Mouse (Mus musculus) kidney, postnatal 0 days (tissue): ENCODE measurements around the gene Kif3a. TPM values are rescaled to one million over a fixed set of nuclear protein-coding genes. Genes with fewer than 3 reads are reported as not detected.

Experiments
- ATAC-seq: fragments of 200-750 bp; cut with Nextera tagmentation; replicated peaks from 2 replicates; pipeline ENCODE4 v1.8.0; 2017; ENCODE audit warnings: low read depth, moderate number of reproducible peaks, moderate TSS enrichment, moderate library complexity; ENCODE audit not compliant: low FRiP score
- DNase-seq: peaks from one replicate; pipeline ENCODE4 v3.0.0-alpha.2; 2016; ENCODE audit warnings: low spot score
- H3K27ac ChIP-seq: fragments of 300-500 bp; sonication (generic); 2 replicates; pipeline ENCODE4 v1.5.1; 2014; ENCODE audit warnings: mild to moderate bottlenecking
- H3K27me3 ChIP-seq: fragments of 300-500 bp; sonication (generic); 2 replicates; pipeline ENCODE4 v1.6.1; 2014; ENCODE audit warnings: low read length, mixed read lengths; ENCODE audit not compliant: insufficient read depth
- H3K36me3 ChIP-seq: fragments of 300-500 bp; sonication (generic); 2 replicates; pipeline ENCODE4 v1.6.1; 2014; ENCODE audit warnings: low read length, mixed read lengths; ENCODE audit not compliant: insufficient read depth
- H3K4me1 ChIP-seq: fragments of 300-500 bp; sonication (generic); replicated peaks from 2 replicates; pipeline ENCODE4 v1.6.1; 2014; ENCODE audit warnings: antibody characterized with exemption, low read length, mixed read lengths; ENCODE audit not compliant: insufficient read depth
- H3K4me2 ChIP-seq: fragments of 300-500 bp; sonication (generic); 2 replicates; pipeline ENCODE4 v1.6.1; 2014; ENCODE audit warnings: mild to moderate bottlenecking, low read length, moderate library complexity, mixed read lengths
- H3K4me3 ChIP-seq: fragments of 300-500 bp; sonication (generic); replicated peaks from 2 replicates; pipeline ENCODE4 v1.5.1; 2014; ENCODE audit warnings: low read depth, low read length
- H3K9ac ChIP-seq: fragments of 300-500 bp; sonication (generic); 2 replicates; pipeline ENCODE4 v1.6.1; 2014; ENCODE audit warnings: low read depth, low read length
- H3K9me3 ChIP-seq: fragments of 300-500 bp; sonication (generic); replicated peaks from 2 replicates; pipeline ENCODE4 v1.6.1; 2016; ENCODE audit warnings: low read length, inconsistent platforms, mixed read lengths
- CTCF ChIP-seq: IDR thresholded peaks from 2 replicates; pipeline ENCODE4 v1.5.1; 2016; ENCODE audit warnings: antibody characterized with exemption, low read depth, mild to moderate bottlenecking, moderate library complexity
- WGBS: fragments of 180-500 bp; shearing (Covaris S2); extraction: QIAGEN DNeasy Blood & Tissue Kit; methylation state at CpG from one replicate; pipeline ENCODE4 v1.1.7; 2014; 5-methylcytosine and 5-hydroxymethylcytosine counted together
- polyA plus RNA-seq: library from polyadenylated mRNA; unstranded; fragments of >200 nt; fragmentation: Nextera tagmentation; extraction: Ambion mirVana; gene quantifications from 2 replicates; pipeline ENCODE4 v1.2.1, GENCODE M21; 2015

Gene Kif3a
- polyA plus RNA-seq, 1 experiment from 2014 or later = 50.6 TPM

DNA sequence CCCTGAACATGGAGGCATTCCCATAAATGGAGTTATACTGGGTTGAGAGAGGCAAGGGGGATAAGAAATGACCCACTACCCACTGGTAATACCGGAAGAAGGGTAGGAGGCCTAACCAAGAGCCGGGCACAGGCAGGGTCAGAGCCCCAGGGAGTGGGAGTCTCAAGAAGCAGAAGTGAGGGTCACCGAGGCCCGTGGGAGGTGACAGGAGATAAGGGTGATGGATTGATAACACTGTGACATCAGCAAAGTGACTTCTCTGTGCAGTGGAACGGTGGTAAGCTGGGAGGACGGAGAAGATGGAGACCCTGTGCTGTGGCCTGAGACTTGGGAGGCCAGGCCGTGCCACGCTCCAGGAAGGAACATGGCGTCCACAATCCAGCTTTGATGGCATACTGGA lies 56.4 kb downstream of the Kif3a start:
- DNase-seq (no peak), ATAC-seq (no peak)
- WGBS = 76% methylated on average over 9 of the region's 9 CpGs
- no peaks in the 10 kb centered on the region for H3K4me1 ChIP-seq
- no peak overlapping the region for H3K27ac ChIP-seq
- no peaks in the 10 kb centered on the region for H3K27me3 ChIP-seq
- TF ChIP-seq CTCF = no peak
- no peak overlapping the region for H3K4me2 ChIP-seq
- no peak overlapping the region for H3K4me3 ChIP-seq
- H3K9ac ChIP-seq = no peak overlapping the region
- no peaks in the 10 kb centered on the region for H3K9me3 ChIP-seq
- H3K36me3 ChIP-seq = no peaks in the 10 kb centered on the region

DNA sequence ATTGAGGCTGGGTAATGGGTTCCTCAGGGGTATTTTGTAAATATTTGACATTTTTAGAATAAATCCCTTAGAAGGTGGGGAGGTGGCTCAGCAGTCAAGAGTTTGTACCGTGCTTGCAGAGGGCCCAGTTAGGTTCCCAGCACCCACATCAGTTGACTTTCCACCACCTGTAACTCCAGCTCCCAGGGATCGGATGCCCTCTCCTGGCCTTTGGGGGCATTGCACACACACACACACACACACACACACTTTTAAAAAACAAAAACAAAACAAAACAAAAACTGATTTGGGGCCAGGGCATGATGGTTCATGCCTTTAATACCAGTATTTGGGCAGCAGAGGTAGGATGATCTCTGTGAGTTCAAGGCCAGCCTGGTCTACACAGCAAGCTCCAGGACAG lies 56.9 kb downstream of the Kif3a start:
- no peak overlapping the region for H3K9ac ChIP-seq
- no peaks in the 10 kb centered on the region for H3K36me3 ChIP-seq
- TF ChIP-seq CTCF = no peak
- no peaks in the 10 kb centered on the region for H3K9me3 ChIP-seq
- ATAC-seq (no peak), DNase-seq (no peak)
- no peaks in the 10 kb centered on the region for H3K27me3 ChIP-seq
- no peak overlapping the region for H3K4me3 ChIP-seq
- WGBS = 98% methylated on average over 2 of the region's 2 CpGs
- H3K4me1 ChIP-seq = no peaks in the 10 kb centered on the region
- H3K27ac ChIP-seq = no peak overlapping the region
- no peak overlapping the region for H3K4me2 ChIP-seq

DNA sequence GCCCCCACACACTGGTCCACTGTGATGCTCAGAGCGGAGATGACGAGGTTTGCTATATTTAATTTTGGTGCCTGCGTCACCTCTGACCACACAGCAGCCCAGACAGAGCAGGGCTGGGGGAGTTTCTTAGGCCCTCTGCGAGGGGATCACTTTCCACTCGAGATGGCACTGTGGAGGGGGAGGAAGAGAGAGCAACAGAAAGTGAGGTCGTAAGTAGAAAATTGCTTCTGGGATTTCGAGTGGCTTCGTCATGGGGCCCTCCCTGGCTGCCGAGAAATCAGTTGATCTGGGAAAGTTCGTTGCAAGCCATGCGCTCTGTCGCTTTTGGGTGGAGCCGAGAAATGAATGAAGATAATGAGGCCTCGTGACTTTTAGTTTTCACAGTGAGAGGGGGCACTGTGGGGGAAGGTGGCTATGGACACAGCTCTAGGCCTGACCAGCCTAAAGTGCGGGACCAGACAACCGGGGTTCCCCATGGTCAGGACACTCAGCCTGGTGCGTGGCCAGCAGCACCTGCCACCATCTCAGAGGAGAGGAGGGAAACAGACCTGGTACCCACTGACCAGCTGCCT lies 59.7 kb downstream of the Kif3a start:
- Histone ChIP-seq H3K4me2 (no peak overlapping the region), H3K9me3 (no peaks in the 10 kb centered on the region), H3K4me3 (no peak overlapping the region), H3K9ac (no peak overlapping the region), H3K36me3 (no peaks in the 10 kb centered on the region), H3K27ac (no peak overlapping the region), H3K27me3 (no peaks in the 10 kb centered on the region), H3K4me1 (no peaks in the 10 kb centered on the region)
- TF ChIP-seq CTCF = no peak
- no peak for DNase-seq
- WGBS = 52% methylated on average over 17 of the region's 17 CpGs
- no peak for ATAC-seq

DNA sequence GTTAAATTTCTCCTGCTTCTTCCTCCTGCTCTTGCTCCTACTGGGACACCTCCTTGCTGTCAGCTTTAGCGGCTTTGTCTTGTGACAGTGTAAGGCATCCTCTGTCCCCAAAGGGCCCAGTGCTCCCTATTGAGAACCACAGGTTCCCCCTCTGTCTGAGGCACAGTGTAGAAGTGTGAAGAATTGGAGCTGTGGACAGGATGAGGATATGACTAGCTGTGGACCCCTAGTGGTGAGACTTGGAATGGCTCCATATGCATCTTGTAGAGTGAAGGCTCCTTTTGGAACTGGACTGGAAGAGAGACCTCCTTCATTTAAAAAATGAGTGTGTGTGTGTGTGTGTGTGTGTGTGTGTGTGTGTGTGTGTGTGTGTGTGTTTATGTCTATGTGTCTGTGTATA lies 60.7 kb downstream of the Kif3a start:
- Histone ChIP-seq H3K27me3 (no peaks in the 10 kb centered on the region), H3K27ac (no peak overlapping the region), H3K4me1 (no peaks in the 10 kb centered on the region), H3K4me2 (no peak overlapping the region), H3K9me3 (no peaks in the 10 kb centered on the region), H3K4me3 (no peak overlapping the region), H3K36me3 (no peaks in the 10 kb centered on the region), H3K9ac (no peak overlapping the region)
- 0 out of 2 replicates have a peak, but pooled peaks have one; percentile 59 for ATAC-seq
- WGBS = 10% methylated on average over 1 of the region's 1 CpGs
- TF ChIP-seq CTCF = peak; percentile 84
- DNase-seq = peak; percentile 91

DNA sequence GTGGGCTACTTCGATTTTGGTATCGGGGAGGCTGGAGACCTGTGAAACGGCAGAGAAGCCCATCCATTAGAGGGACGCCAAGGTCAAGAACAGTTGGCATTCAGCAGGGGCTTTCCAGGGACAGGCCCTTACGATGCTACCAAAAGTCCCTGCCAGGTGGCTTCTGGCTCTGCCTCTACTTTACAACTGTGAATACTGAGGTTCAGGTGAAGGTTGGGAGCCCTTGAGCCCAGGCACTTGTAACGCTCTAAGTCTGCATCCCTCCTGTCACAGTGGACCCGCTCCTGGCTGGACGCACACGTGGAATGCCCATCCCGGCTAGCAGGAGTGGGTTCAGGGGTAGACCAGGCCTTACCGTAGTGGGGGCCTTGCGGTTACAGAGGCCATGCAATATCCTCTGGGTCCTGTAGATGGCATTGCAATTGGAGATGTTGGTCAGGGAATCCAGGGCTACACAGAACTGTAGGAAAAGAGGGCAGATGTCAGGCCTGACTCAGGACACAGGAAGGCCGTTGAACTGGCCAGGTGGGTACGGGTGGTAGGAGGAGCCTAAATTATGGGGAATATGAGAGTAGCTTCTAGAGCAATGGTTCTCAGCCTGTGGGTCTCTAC lies 65.0 kb downstream of the Kif3a start:
- H3K27ac ChIP-seq = no peak overlapping the region
- 58% methylated on average over 14 of the region's 14 CpGs for WGBS
- DNase-seq (peak; percentile 49), ATAC-seq (no peak)
- peaks cover 8% of the 10 kb centered on the region for H3K4me1 ChIP-seq
- no peaks in the 10 kb centered on the region for H3K9me3 ChIP-seq
- no peaks in the 10 kb centered on the region for H3K36me3 ChIP-seq
- H3K9ac ChIP-seq = no peak overlapping the region
- peak; percentile 64 for TF ChIP-seq CTCF
- no peak overlapping the region for H3K4me2 ChIP-seq
- H3K27me3 ChIP-seq = no peaks in the 10 kb centered on the region
- no peak overlapping the region for H3K4me3 ChIP-seq

DNA sequence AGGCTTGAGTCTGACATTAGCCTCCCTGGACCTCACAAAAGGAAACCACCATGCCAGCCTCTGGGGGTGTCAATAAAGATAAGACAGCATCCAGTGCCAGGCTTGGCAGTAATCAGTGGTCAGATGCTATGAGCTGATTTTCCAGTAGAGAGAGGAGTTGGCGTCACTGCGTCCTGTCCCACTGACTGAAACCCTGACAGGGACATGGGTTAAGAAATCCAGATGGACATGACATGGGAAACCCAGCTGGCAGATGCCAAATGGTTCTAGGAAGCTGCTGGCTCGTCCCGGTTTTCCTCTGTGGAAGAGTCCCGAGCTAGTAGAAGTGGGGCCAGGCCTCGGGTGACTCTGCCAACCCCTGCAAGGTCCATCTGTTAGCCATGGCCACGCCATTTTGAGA lies 66.5 kb downstream of the Kif3a start:
- 77% methylated on average over 7 of the region's 7 CpGs for WGBS
- no peak for ATAC-seq
- no peak for TF ChIP-seq CTCF

More for the DNA sequence above, 66.5 kb downstream of the Kif3a start:
- H3K4me3 ChIP-seq = no peak overlapping the region
- no peaks in the 10 kb centered on the region for H3K9me3 ChIP-seq
- H3K27ac ChIP-seq = no peak overlapping the region
- no peaks in the 10 kb centered on the region for H3K27me3 ChIP-seq
- H3K4me1 ChIP-seq = peaks cover 8% of the 10 kb centered on the region
- no peak overlapping the region for H3K9ac ChIP-seq
- no peak for DNase-seq
- H3K4me2 ChIP-seq = no peak overlapping the region
- H3K36me3 ChIP-seq = no peaks in the 10 kb centered on the region
